Mouse (Mus musculus): Measurements from ENCODE around the gene 1700001J03Rik. TPM values are rescaled to one million over a fixed set of nuclear protein-coding genes. Genes with fewer than 3 reads are reported as not detected.
A peak's percentile ranks its signal among the peaks of the same experiment; 100 is the strongest.

Gene 1700001J03Rik
- polyA plus RNA-seq, 1 experiment from 2014 or later = not detected

DNA sequence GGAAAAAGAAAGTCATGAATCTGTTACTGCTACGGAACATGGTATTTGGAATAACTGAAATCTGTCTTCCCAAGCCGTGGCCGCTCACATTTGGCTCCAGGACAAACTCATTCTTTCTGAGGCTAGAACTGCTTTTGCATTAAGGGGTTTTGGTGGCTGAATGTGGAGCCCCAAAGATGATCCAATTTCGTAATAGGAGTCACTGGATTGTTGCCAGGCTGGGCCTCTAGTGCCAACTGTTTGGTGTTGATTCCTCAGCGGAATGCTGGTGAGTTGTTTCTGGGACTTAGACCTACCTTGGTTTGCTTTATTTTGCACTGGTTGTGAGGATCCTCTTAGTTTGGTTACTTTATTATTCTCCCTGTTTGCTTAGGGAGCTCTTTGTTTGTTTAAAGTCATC, 38.7 kb upstream of the 1700001J03Rik start:
- DNase-seq (ENCODE audit: low spot score) = no peak

DNA sequence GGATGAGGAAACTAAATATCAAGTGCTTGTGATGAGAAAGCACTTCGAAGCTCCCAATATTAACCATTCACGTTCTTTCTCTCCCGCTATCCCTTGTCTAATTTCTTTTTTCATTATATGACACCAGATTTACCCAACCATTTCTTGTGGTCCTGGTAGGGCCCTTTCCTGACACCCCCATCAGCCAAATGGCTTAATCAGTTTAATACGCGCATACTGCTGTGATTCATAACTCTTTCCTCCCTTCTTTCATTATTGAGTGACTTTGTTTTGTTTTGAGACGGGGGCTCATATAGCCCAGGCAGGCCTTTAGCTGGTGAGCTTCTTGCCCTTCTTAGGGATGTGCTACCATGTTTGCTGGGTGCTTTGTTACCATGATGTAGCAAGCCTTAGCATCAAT, 36.6 kb upstream of the 1700001J03Rik start:
- ATAC-seq (replicated peaks; ENCODE audit: low FRiP score) (no peak), DNase-seq (ENCODE audit: low spot score) (no peak)
- H3K4me1 ChIP-seq (replicated peaks; ENCODE audit: control insufficient read depth, insufficient read depth, low read length) = peaks cover 5% of the 10 kb centered on the region
- peak overlapping the region; percentile 70 for H3K4me3 ChIP-seq (ENCODE audit: low read depth, low read length)
- peak overlapping the region; percentile 81 for H3K9ac ChIP-seq (ENCODE audit: low read depth, low read length)
- WGBS = 36% methylated on average over 6 of the region's 6 CpGs
- H3K9me3 ChIP-seq (ENCODE audit: control insufficient read depth, low read length) = no peaks in the 10 kb centered on the region
- no peaks in the 10 kb centered on the region for H3K27me3 ChIP-seq (replicated peaks; ENCODE audit: control insufficient read depth, insufficient read depth, low read length)
- peaks cover 11% of the 10 kb centered on the region for H3K36me3 ChIP-seq (ENCODE audit: control insufficient read depth, insufficient read depth, low read length)
- peak overlapping the region; percentile 70 for H3K4me2 ChIP-seq
- peak overlapping the region; percentile 98 for H3K27ac ChIP-seq (ENCODE audit: low read depth, low read length)

More for the DNA sequence above, 38.7 kb upstream of the 1700001J03Rik start:
- H3K9me3 ChIP-seq (ENCODE audit: control insufficient read depth, low read length) = no peaks in the 10 kb centered on the region
- 83% methylated on average over 5 of the region's 5 CpGs for WGBS
- no peak overlapping the region for H3K4me3 ChIP-seq (ENCODE audit: low read depth, low read length)
- no peak overlapping the region for H3K4me2 ChIP-seq
- ATAC-seq (replicated peaks; ENCODE audit: low FRiP score) = no peak
- H3K27ac ChIP-seq (ENCODE audit: low read depth, low read length) = no peak overlapping the region; the same call in 1 of the 2 replicates
- H3K9ac ChIP-seq (ENCODE audit: low read depth, low read length) = no peak overlapping the region
- peaks cover 5% of the 10 kb centered on the region for H3K4me1 ChIP-seq (replicated peaks; ENCODE audit: control insufficient read depth, insufficient read depth, low read length)
- H3K36me3 ChIP-seq (ENCODE audit: control insufficient read depth, insufficient read depth, low read length) = peaks cover 3% of the 10 kb centered on the region; the same call in 1 of the 2 replicates
- H3K27me3 ChIP-seq (replicated peaks; ENCODE audit: control insufficient read depth, insufficient read depth, low read length) = no peaks in the 10 kb centered on the region

DNA sequence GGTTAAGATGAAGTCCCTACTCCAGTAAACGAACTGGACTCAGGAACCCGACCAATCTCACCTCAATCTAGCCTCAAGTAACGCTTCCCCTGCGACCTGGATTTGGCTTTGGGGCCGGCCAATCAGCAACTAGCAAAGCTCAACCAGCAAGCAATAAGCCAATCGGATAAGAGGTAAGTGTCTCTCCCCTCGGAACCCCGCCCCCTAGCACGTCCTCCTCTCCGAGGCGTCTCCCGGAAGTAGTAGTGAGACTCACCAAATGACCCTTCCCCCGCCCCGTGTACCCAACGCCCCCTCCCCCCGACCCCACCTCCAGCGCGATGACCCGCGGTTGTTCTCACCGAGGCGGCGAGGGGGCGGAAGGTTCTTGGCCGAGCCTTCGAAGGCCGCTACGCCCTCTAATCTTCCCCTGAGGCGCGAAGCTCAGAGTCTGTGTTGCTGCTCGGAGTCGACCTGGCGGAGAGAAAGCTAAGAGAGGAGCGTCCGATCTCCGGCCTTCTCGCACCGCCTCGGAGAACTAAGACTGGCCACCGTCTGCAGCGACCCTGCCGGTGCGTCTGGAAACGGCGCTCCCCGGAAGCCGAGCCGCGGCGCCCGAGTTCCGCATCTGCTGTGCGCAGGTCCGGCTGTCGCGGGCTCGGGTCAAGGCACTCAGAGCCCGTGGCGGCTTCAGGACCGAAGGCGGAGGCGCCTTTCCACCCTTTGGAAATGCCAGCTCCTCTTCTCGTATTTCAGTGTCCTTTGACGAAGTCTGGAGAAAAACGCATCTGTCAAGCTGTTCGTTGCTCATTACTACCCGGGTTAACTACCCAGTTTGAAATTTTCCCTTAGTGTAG, 36.0 kb upstream of the 1700001J03Rik start, which contains the start of gene Rnf6:
Gene Rnf6 (minus strand): TSS at position 677 of the 836 bp plus-strand sequence.
- Histone ChIP-seq H3K27me3 (replicated peaks; ENCODE audit: control insufficient read depth, insufficient read depth, low read length) (no peaks in the 10 kb centered on the region), H3K4me1 (replicated peaks; ENCODE audit: control insufficient read depth, insufficient read depth, low read length) (peaks cover 5% of the 10 kb centered on the region), H3K36me3 (ENCODE audit: control insufficient read depth, insufficient read depth, low read length) (peaks cover 11% of the 10 kb centered on the region), H3K9me3 (ENCODE audit: control insufficient read depth, low read length) (no peaks in the 10 kb centered on the region), H3K9ac (ENCODE audit: low read depth, low read length) (peak within 1 kb of the TSS; percentile 81), H3K27ac (ENCODE audit: low read depth, low read length) (peak within 1 kb of the TSS; percentile 98), H3K4me2 (peak within 1 kb of the TSS; percentile 70), H3K4me3 (ENCODE audit: low read depth, low read length) (peak within 1 kb of the TSS; percentile 70)
- under 1% methylated on average over 65 of the region's 67 CpGs for WGBS
- ATAC-seq (replicated peaks; ENCODE audit: low FRiP score) (peak; percentile 99), DNase-seq (ENCODE audit: low spot score) (peak; percentile 91)

DNA sequence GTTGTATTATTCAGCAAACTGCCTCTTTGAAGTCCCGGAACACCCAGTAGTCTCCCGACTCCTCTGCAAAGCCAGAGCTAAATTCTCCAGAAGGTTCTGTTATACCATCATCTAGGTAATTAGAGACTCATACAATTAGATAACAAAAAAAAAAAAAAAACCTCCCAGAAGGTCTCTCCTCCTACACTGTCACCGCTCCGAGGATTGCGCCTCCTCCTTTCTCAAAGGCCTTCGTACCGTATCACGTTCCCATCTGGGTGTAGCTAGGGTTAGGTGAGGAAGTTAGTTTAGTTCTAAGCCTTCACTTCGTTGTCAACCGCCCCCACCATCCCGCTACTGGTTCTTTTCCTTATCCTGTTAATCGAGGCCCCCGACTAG, 35.4 kb upstream of the 1700001J03Rik start:
- peaks cover 5% of the 10 kb centered on the region for H3K4me1 ChIP-seq (replicated peaks; ENCODE audit: control insufficient read depth, insufficient read depth, low read length)
- peaks cover 16% of the 10 kb centered on the region for H3K36me3 ChIP-seq (ENCODE audit: control insufficient read depth, insufficient read depth, low read length)
- H3K27me3 ChIP-seq (replicated peaks; ENCODE audit: control insufficient read depth, insufficient read depth, low read length) = no peaks in the 10 kb centered on the region
- peak overlapping the region; percentile 54 for H3K9ac ChIP-seq (ENCODE audit: low read depth, low read length)
- peak overlapping the region; percentile 70 for H3K4me2 ChIP-seq
- H3K4me3 ChIP-seq (ENCODE audit: low read depth, low read length) = peak overlapping the region; percentile 70
- WGBS = 8% methylated on average over 13 of the region's 13 CpGs
- ATAC-seq (replicated peaks; ENCODE audit: low FRiP score) (peak; percentile 68), DNase-seq (ENCODE audit: low spot score) (no peak)
- no peaks in the 10 kb centered on the region for H3K9me3 ChIP-seq (ENCODE audit: control insufficient read depth, low read length)
- peak overlapping the region; percentile 98; the same call in 1 of the 2 replicates for H3K27ac ChIP-seq (ENCODE audit: low read depth, low read length)

DNA sequence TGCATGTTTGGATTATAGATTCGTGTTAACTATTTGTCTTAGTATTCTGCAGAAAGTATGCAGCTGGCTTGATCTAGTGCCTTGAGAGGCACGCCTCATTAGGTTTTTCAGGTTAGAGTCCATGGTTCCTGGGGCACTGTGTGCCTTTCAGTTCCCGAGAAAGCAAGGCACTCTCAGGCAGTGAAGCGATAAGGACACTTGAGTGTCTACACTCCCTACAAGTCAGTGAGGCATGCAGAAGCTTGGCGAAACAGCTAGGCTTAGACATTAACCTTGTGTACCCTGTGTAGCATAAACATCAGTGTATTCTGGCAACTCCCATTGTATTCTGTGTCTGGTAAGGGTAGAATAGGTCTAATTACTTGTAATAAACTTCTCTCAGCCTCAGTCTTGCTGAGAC, 20.4 kb upstream of the 1700001J03Rik start:
- no peak for ATAC-seq (replicated peaks; ENCODE audit: low FRiP score)
- WGBS = 90% methylated on average over 5 of the region's 5 CpGs
- H3K36me3 ChIP-seq (ENCODE audit: control insufficient read depth, insufficient read depth, low read length) = peaks cover 35% of the 10 kb centered on the region

DNA sequence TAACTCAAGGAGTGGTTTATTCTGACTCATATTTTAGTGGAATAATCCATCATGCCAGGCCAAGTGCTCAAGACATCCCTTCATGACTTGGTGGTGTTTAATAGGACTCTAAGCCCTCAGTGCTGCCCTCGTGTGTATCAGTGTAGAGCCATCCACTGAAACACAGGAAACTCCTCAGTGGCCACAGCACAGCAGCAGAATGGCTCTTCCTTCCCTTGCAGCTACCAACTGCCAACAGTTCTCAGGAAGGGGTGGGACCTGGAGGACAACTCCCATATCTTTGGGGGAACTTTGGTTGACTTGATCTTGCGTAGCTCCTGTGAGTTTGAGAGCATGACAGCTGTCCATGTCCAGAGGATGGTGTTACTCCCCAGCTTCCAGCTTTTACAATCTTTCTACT, 18.8 kb upstream of the 1700001J03Rik start:
- no peak overlapping the region for H3K9ac ChIP-seq (ENCODE audit: low read depth, low read length)
- peaks cover 28% of the 10 kb centered on the region for H3K36me3 ChIP-seq (ENCODE audit: control insufficient read depth, insufficient read depth, low read length)
- no peaks in the 10 kb centered on the region for H3K4me1 ChIP-seq (replicated peaks; ENCODE audit: control insufficient read depth, insufficient read depth, low read length)
- peaks cover 2% of the 10 kb centered on the region; the same call in 1 of the 2 replicates for H3K9me3 ChIP-seq (ENCODE audit: control insufficient read depth, low read length)
- no peak overlapping the region for H3K27ac ChIP-seq (ENCODE audit: low read depth, low read length)
- 57% methylated on average over 2 of the region's 2 CpGs for WGBS
- H3K27me3 ChIP-seq (replicated peaks; ENCODE audit: control insufficient read depth, insufficient read depth, low read length) = no peaks in the 10 kb centered on the region
- no peak overlapping the region for H3K4me3 ChIP-seq (ENCODE audit: low read depth, low read length)
- H3K4me2 ChIP-seq = no peak overlapping the region
- ATAC-seq (replicated peaks; ENCODE audit: low FRiP score) (no peak), DNase-seq (ENCODE audit: low spot score) (no peak)

More for the DNA sequence above, 20.4 kb upstream of the 1700001J03Rik start:
- no peaks in the 10 kb centered on the region for H3K4me1 ChIP-seq (replicated peaks; ENCODE audit: control insufficient read depth, insufficient read depth, low read length)
- H3K4me3 ChIP-seq (ENCODE audit: low read depth, low read length) = no peak overlapping the region
- no peak overlapping the region for H3K4me2 ChIP-seq
- DNase-seq (ENCODE audit: low spot score) = no peak
- H3K27me3 ChIP-seq (replicated peaks; ENCODE audit: control insufficient read depth, insufficient read depth, low read length) = no peaks in the 10 kb centered on the region
- H3K9ac ChIP-seq (ENCODE audit: low read depth, low read length) = no peak overlapping the region
- no peak overlapping the region for H3K27ac ChIP-seq (ENCODE audit: low read depth, low read length)
- H3K9me3 ChIP-seq (ENCODE audit: control insufficient read depth, low read length) = peaks cover 2% of the 10 kb centered on the region; the same call in 1 of the 2 replicates

DNA sequence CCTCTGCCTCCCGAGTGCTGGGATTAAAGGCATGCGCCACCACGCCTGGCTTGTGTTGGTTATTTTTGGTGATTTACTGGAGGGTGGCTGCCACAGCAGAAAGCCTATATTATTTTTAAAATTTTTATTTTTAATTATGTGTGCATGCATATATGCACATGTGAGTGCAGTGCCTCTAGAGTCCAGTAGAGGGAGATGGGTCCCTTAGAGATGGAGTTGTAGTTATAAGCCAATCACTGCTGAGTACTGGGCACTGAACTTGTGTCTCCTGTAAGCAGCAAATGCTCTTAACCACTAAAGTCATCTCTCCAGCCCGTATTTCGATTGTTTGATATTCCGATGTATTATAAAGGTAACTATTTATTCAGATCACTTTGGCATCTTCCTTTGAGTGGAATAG, 15.5 kb upstream of the 1700001J03Rik start:
- no peak for DNase-seq (ENCODE audit: low spot score)
- ATAC-seq (replicated peaks; ENCODE audit: low FRiP score) = no peak
- Histone ChIP-seq H3K36me3 (ENCODE audit: control insufficient read depth, insufficient read depth, low read length) (peaks cover 18% of the 10 kb centered on the region), H3K9me3 (ENCODE audit: control insufficient read depth, low read length) (peaks cover 2% of the 10 kb centered on the region; the same call in 1 of the 2 replicates), H3K27ac (ENCODE audit: low read depth, low read length) (no peak overlapping the region), H3K4me1 (replicated peaks; ENCODE audit: control insufficient read depth, insufficient read depth, low read length) (no peaks in the 10 kb centered on the region), H3K27me3 (replicated peaks; ENCODE audit: control insufficient read depth, insufficient read depth, low read length) (no peaks in the 10 kb centered on the region), H3K4me3 (ENCODE audit: low read depth, low read length) (no peak overlapping the region), H3K4me2 (no peak overlapping the region), H3K9ac (ENCODE audit: low read depth, low read length) (no peak overlapping the region)
- 97% methylated on average over 6 of the region's 6 CpGs for WGBS

DNA sequence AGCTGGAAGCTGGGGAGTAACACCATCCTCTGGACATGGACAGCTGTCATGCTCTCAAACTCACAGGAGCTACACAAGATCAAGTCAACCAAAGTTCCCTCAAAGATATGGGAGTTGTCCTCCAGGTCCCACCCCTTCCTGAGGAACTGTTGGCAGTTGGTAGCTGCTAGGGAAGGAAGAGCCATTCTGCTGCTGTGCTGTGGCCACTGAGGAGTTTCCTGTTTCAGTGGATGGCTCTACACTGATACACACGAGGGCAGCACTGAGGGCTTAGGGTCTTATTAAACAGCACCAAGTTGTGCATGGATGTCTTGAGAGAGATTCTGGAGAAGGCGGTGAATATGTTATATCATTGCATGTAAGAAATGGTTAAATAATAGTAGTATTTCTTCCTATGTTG, 14.4 kb upstream of the 1700001J03Rik start:
- Histone ChIP-seq H3K36me3 (ENCODE audit: control insufficient read depth, insufficient read depth, low read length) (peaks cover 10% of the 10 kb centered on the region; the same call in 1 of the 2 replicates), H3K27me3 (replicated peaks; ENCODE audit: control insufficient read depth, insufficient read depth, low read length) (no peaks in the 10 kb centered on the region), H3K4me2 (no peak overlapping the region), H3K9ac (ENCODE audit: low read depth, low read length) (no peak overlapping the region), H3K4me3 (ENCODE audit: low read depth, low read length) (no peak overlapping the region), H3K4me1 (replicated peaks; ENCODE audit: control insufficient read depth, insufficient read depth, low read length) (no peaks in the 10 kb centered on the region), H3K9me3 (ENCODE audit: control insufficient read depth, low read length) (peaks cover 2% of the 10 kb centered on the region; the same call in 1 of the 2 replicates), H3K27ac (ENCODE audit: low read depth, low read length) (no peak overlapping the region)
- DNase-seq (ENCODE audit: low spot score) = no peak
- ATAC-seq (replicated peaks; ENCODE audit: low FRiP score) = no peak
- 69% methylated on average over 2 of the region's 2 CpGs for WGBS
